Mouse (Mus musculus): ENCODE data around the gene Dlx6.

The Dlx6 gene

DNA sequence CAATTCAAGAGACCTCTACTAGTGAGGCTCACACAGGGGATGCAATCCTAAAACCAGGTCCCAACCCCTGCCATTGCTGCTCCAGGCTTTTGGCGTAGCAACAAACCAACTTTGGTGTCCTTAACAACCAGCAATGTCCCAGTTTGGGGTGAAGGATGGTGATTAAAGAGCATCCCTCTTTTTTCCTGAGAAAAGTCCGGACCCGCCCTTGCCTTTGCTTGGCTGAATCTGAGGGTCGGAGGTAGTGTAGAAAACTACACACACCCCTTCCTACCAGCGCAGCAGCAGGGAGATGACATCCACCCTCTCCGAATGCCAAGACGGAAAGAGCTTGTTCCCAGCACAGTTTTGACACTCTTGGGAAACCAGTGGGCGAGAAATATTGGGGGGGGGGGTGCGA lies 12.5 kb downstream of the Dlx6 start:
- in situ Hi-C loops (cut with MboI, MseI), result loop anchor here (10.0 kb wide), 1 partner anchor 301 kb away; the partner anchor contains the start of gene Sem1

GRCm38 (mm10) chr6:6876231-6876630 lies 13.1 kb downstream of the Dlx6 start:
- in situ Hi-C loops (cut with MboI, MseI), result loop anchor here (10.0 kb wide), 1 partner anchor 301 kb away; the partner anchor contains the start of gene Sem1

- in situ Hi-C loops (cut with MboI, MseI), result loop anchor here (10.0 kb wide), 1 partner anchor 302 kb away; the partner anchor contains the start of gene Sem1
These were observed 13.6 kb downstream of the Dlx6 start for GRCm38 (mm10) chr6:6876731-6877130.

GRCm38 (mm10) chr6:6877346-6877910 lies 14.3 kb downstream of the Dlx6 start:
- in situ Hi-C loops (cut with MboI, MseI), result loop anchor here (10.0 kb wide), 1 partner anchor 303 kb away; the partner anchor contains the start of gene Sem1

DNA sequence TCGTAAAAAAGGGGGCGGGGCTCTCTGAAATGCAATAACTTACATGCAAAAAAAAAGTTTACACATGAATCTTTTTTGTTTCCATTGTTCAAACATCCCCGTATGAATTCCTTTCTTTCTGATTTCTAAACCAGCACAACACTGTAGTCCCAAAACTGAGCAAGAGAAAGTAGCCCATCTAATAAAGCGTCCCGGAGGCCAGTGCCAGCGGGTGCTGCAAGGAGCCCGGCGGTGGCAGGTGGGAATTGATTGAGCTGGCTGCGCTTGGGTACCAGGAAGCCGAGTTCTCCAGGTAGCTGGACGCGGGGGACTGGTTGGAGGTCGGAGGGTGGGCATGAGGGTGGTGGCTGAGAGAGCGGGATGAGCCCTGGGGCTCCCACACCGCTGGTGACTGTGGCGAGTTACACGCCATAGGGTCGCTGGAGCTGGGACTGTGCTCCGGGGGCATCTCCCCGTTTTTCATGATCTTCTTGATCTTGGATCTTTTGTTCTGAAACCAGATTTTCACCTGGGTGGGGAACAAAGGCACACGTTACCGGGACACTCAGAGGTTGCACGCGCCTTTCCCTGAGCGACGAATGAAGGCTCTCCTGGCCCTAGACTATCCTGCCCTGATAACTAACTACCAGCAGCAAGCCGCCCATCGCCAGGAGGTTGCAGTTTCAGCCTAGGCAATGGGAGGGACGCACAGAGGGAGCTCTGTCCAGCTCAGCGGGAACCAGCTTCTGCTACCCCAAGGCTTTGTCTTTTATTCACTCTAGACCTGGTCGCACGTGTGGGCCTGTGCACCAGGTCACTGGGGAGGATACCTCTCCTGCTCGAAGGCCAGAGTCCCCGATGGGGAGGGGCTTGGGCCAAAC lies 15.1 kb downstream of the Dlx6 start:
- in situ Hi-C loops (cut with MboI, MseI), result loop anchor here (10.0 kb wide), 1 partner anchor 303 kb away; the partner anchor contains the start of gene Sem1

GRCm38 (mm10) chr6:6878841-6879291 lies 15.7 kb downstream of the Dlx6 start:
- in situ Hi-C loops (cut with MboI, MseI), result loop anchor here (10.0 kb wide), 1 partner anchor 304 kb away; the partner anchor contains the start of gene Sem1

GRCm38 (mm10) chr6:6879371-6880325 lies 16.5 kb downstream of the Dlx6 start:
- in situ Hi-C loops (cut with MboI, MseI), result loop anchor here (10.0 kb wide), 1 partner anchor 305 kb away; the partner anchor contains the start of gene Sem1

- in situ Hi-C loops (cut with MboI, MseI), result no loop called here
These were observed 17.4 kb downstream of the Dlx6 start for GRCm38 (mm10) chr6:6880361-6881114.

- in situ Hi-C loops (cut with MboI, MseI), result no loop called here
These were observed 18.0 kb downstream of the Dlx6 start for GRCm38 (mm10) chr6:6881115-6881637.

- in situ Hi-C loops (cut with MboI, MseI), result no loop called here
These were observed 18.6 kb downstream of the Dlx6 start, which contains the start of gene Dlx5 for GRCm38 (mm10) chr6:6881638-6882190. Gene Dlx5 (minus strand): TSS chr6:6882085.

DNA sequence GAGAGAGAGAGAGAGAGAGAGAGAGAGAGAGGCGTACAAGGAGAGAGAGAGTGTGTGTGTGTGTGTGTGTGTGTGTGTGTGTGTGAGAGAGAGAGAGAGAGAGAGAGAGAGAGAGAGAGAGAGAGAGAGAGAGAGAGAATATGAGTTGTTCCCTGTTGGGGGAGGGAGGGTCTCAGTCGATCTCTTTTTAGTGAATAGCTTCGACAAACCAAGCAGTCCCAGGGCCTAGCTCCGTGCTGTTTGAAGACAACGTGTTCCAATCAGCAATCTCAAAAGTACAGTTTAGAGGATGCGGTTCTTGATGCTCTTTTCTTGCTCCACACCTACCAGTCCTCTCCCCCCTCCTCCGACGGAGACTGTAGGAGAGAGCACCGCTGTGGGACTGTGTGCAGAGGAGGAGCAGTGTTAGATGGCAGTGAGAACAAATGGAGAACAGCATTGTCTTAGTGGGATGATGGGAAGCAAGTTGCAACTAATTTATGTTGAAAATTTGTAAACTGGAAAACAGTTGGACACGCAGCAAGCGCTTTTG lies 19.2 kb downstream of the Dlx6 start:
- in situ Hi-C loops (cut with MboI, MseI), result no loop called here

- in situ Hi-C loops (cut with MboI, MseI), result no loop called here
These were observed 21.8 kb downstream of the Dlx6 start for GRCm38 (mm10) chr6:6884897-6885296.

DNA sequence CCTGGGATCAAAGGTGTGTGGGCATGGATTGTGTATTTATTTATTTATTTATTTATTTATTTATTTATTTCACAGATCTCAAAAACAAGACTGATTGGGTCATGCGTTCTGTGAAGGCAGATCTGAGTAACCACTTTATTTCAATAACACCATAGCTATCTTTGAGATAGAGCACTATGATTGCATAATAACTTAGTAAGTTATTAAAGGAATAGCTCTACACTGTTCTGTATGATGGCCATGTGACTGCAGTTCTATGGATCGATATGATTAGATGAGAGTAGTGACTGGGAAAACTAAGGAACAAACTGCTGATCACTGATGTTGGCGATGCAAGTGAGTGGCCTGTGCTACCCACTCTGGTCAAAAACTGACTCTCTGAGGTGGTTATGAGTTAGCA lies 23.1 kb downstream of the Dlx6 start:
- in situ Hi-C loops (cut with MboI, MseI), result no loop called here

GRCm38 (mm10) chr6:6890047-6890446 lies 26.9 kb downstream of the Dlx6 start:
- in situ Hi-C loops (cut with MboI, MseI), result no loop called here

- in situ Hi-C loops (cut with MboI, MseI), result loop anchor here (25.0 kb wide), 1 partner anchor 1272 kb away; no protein-coding TSS in a partner anchor
These were observed 46.5 kb downstream of the Dlx6 start for GRCm38 (mm10) chr6:6909586-6909985.

DNA sequence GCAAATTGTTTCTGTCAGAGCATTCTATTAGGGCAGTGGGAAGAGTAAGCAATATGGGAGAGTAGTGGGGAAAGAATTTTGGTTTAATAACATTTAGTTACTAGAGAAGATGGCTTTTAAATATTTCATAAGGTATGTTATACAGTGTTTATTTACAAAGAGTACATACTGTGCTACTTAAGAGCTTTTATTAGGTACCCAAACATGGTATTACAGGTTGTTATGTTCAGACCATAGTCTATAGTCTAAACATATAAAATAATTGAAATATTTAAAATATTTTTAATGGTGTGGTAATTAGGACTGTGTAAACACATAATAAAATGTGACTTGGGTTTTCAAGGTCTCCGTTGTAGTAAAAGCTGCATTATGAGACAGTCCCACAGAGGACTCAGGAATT lies 51.2 kb downstream of the Dlx6 start:
- in situ Hi-C loops (cut with MboI, MseI), result loop anchor here (25.0 kb wide), 1 partner anchor 1277 kb away; no protein-coding TSS in a partner anchor

- in situ Hi-C loops (cut with MboI, MseI), result loop anchor here (25.0 kb wide), 1 partner anchor 1278 kb away; no protein-coding TSS in a partner anchor
These were observed 51.9 kb downstream of the Dlx6 start for GRCm38 (mm10) chr6:6914849-6915525.

GRCm38 (mm10) chr6:6915526-6915915 lies 52.4 kb downstream of the Dlx6 start:
- in situ Hi-C loops (cut with MboI, MseI), result loop anchor here (25.0 kb wide), 1 partner anchor 1278 kb away; no protein-coding TSS in a partner anchor

- in situ Hi-C loops (cut with MboI, MseI), result loop anchor here (25.0 kb wide), 1 partner anchor 1280 kb away; no protein-coding TSS in a partner anchor
These were observed 54.2 kb downstream of the Dlx6 start for GRCm38 (mm10) chr6:6917334-6917733.

All from regulatory T cell (primary cell).